Mouse (Mus musculus) forebrain, embryonic 12.5 days (tissue): ENCODE measurements around the gene Tnip3. TPM values are rescaled to one million over a fixed set of nuclear protein-coding genes. Genes with fewer than 3 reads are reported as not detected.

Source experiments
- ATAC-seq: fragments of 200-750 bp; cut with Nextera tagmentation; 2 replicates; pipeline ENCODE4 v1.8.0; 2017; ENCODE audit warnings: moderate TSS enrichment; ENCODE audit not compliant: low FRiP score
- H3K27ac ChIP-seq: fragments of 300-500 bp; sonication (generic); 2 replicates; pipeline ENCODE4 v1.5.1; 2016; ENCODE audit warnings: mild to moderate bottlenecking
- H3K27me3 ChIP-seq: fragments of 300-500 bp; sonication (generic); 2 replicates; pipeline ENCODE4 v1.6.1; 2016; ENCODE audit warnings: mild to moderate bottlenecking
- H3K36me3 ChIP-seq: fragments of 300-500 bp; sonication (generic); replicated peaks from 2 replicates; pipeline ENCODE4 v1.6.1; 2016; ENCODE audit warnings: mild to moderate bottlenecking
- H3K4me1 ChIP-seq: fragments of 300-500 bp; sonication (generic); 2 replicates; pipeline ENCODE4 v1.6.1; 2016
- H3K4me2 ChIP-seq: fragments of 300-500 bp; sonication (generic); 2 replicates; pipeline ENCODE4 v1.6.1; 2016; ENCODE audit warnings: mild to moderate bottlenecking, moderate library complexity
- H3K4me3 ChIP-seq: fragments of 300-500 bp; sonication (generic); replicated peaks from 2 replicates; pipeline ENCODE4 v1.5.1; 2016; ENCODE audit warnings: mild to moderate bottlenecking
- H3K9ac ChIP-seq: fragments of 300-500 bp; sonication (generic); 2 replicates; pipeline ENCODE4 v1.6.1; 2016; ENCODE audit warnings: mild to moderate bottlenecking
- H3K9me3 ChIP-seq: fragments of 300-500 bp; sonication (generic); 2 replicates; pipeline ENCODE4 v1.6.1; 2016
- WGBS: fragments of 180-500 bp; shearing (Covaris S2); methylation state at CpG from one replicate; pipeline ENCODE4 v1.1.7; 2016; 5-methylcytosine and 5-hydroxymethylcytosine counted together
- polyA plus RNA-seq: library from polyadenylated mRNA; unstranded; fragments of >200 nt; fragmentation: Nextera tagmentation; extraction: Ambion mirVana; gene quantifications from 2 replicates; pipeline ENCODE4 v1.2.1, GENCODE M21; 2016

Gene Tnip3
- polyA plus RNA-seq, 1 experiment from 2014 or later: not detected

GRCm38 (mm10) chr6:65669971-65670370 is 144.9 kb downstream of the Tnip3 start:
- H3K36me3 ChIP-seq: no peaks in the 10 kb centered on the region
- no peak overlapping the region for H3K4me2 ChIP-seq
- ATAC-seq: no peak
- H3K27ac ChIP-seq: no peak overlapping the region
- H3K9ac ChIP-seq: no peak overlapping the region
- no peak overlapping the region for H3K4me3 ChIP-seq
- H3K9me3 ChIP-seq: no peaks in the 10 kb centered on the region
- peaks cover 19% of the 10 kb centered on the region for H3K4me1 ChIP-seq
- peaks cover 6% of the 10 kb centered on the region; the same call in 1 of the 2 replicates for H3K27me3 ChIP-seq
- 47% methylated on average over 2 of the region's 2 CpGs for WGBS

- peak; percentile 36 for ATAC-seq
These were observed 145.9 kb downstream of the Tnip3 start for GRCm38 (mm10) chr6:65670981-65671411.

GRCm38 (mm10) chr6:65671451-65671850 is 146.3 kb downstream of the Tnip3 start, which contains the start of gene Ndnf:
Gene Ndnf (plus strand): TSS chr6:65671590.
- Histone ChIP-seq H3K9ac (peak within 1 kb of the TSS; percentile 68), H3K27ac (peak within 1 kb of the TSS; percentile 63; the same call in 1 of the 2 replicates), H3K27me3 (peaks cover 6% of the 10 kb centered on the region; the same call in 1 of the 2 replicates), H3K4me2 (peak within 1 kb of the TSS; percentile 91), H3K4me1 (peaks cover 17% of the 10 kb centered on the region), H3K4me3 (peak within 1 kb of the TSS; percentile 63), H3K36me3 (no peaks in the 10 kb centered on the region), H3K9me3 (no peaks in the 10 kb centered on the region)
- peak; percentile 94 for ATAC-seq
- 0% methylated on average over 22 of the region's 45 CpGs for WGBS

More at GRCm38 (mm10) chr6:65670981-65671411, 145.9 kb downstream of the Tnip3 start:
- H3K36me3 ChIP-seq: no peaks in the 10 kb centered on the region
- WGBS: under 1% methylated on average over 21 of the region's 21 CpGs
- peak overlapping the region; percentile 91 for H3K4me2 ChIP-seq
- peaks cover 19% of the 10 kb centered on the region for H3K4me1 ChIP-seq
- H3K9me3 ChIP-seq: no peaks in the 10 kb centered on the region
- peaks cover 6% of the 10 kb centered on the region; the same call in 1 of the 2 replicates for H3K27me3 ChIP-seq
- peak overlapping the region; percentile 63 for H3K4me3 ChIP-seq
- H3K9ac ChIP-seq: peak overlapping the region; percentile 68
- peak overlapping the region; percentile 63; the same call in 1 of the 2 replicates for H3K27ac ChIP-seq

- H3K27ac ChIP-seq: no peak overlapping the region
- H3K36me3 ChIP-seq: no peaks in the 10 kb centered on the region
- WGBS: under 1% methylated on average over 57 of the region's 57 CpGs
- peaks cover 6% of the 10 kb centered on the region; the same call in 1 of the 2 replicates for H3K27me3 ChIP-seq
- no peaks in the 10 kb centered on the region for H3K9me3 ChIP-seq
- peak; percentile 44 for ATAC-seq
- H3K9ac ChIP-seq: peak overlapping the region; percentile 68
- peak overlapping the region; percentile 91 for H3K4me2 ChIP-seq
- peak overlapping the region; percentile 63 for H3K4me3 ChIP-seq
- H3K4me1 ChIP-seq: peaks cover 17% of the 10 kb centered on the region
These were observed 147.3 kb downstream of the Tnip3 start for GRCm38 (mm10) chr6:65672131-65673031.

Other genes with a start within 250 kb of the Tnip3 start
- 6.3 and 7.2 TPM in 2 replicates for gene C130060K24Rik, start 144.2 kb upstream of the Tnip3 start, polyA plus RNA-seq
- gene Ndnf, start 146.3 kb downstream of the Tnip3 start, polyA plus RNA-seq: 4.7 and 5.9 TPM in 2 replicates